Mouse (Mus musculus): ENCODE results near the gene Rbm38.

DNA sequence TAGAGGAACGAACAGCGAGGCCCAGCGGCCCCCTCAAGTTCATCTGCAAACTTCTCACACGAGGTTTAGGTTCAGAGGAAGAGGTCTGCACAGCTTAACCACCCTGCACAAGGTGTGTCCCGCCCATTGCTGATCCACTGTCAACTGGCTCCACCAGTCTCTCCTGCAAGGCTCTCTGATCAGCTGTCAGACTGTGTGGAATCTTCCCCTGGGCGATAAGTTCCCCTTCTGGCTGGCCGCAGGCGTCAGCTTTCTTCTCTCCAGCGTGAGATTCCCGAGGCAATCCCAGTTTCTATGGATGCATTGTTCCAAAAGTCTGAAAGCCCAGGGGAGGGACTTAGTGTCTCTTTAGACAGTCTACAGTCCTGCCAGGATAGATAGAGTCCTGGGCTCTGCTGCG lies 38.0 kb downstream of the Rbm38 start:
- TF ChIP-seq POLR2A (IDR thresholded peaks at IDR 0.05; ENCODE audit: borderline replicate concordance, control insufficient read depth, low read depth, low read length), result no peak
- no peak for TF ChIP-seq CTCF (IDR thresholded peaks at IDR 0.05; ENCODE audit: control insufficient read depth, insufficient read depth, low read length)

All from bone marrow, adult 2 months (tissue).